Mouse (Mus musculus) forebrain, embryonic 14.5 days (tissue): ENCODE data around the gene Ehd1. TPM values are rescaled to one million over a fixed set of nuclear protein-coding genes. Genes with fewer than 3 reads are reported as not detected.
A peak's percentile ranks its signal among the peaks of the same experiment; 100 is the strongest.

Experiments used
- ATAC-seq: fragments of 200-750 bp; cut with Nextera tagmentation; 2 replicates; pipeline ENCODE4 v1.8.0; 2017; ENCODE audit warnings: mild to moderate bottlenecking, moderate library complexity
- DNase-seq: peaks from one replicate; pipeline ENCODE4 v3.0.0-alpha.2; 2015; ENCODE audit warnings: low spot score
- H3K27ac ChIP-seq: fragments of 300-500 bp; sonication (generic); 2 replicates; pipeline ENCODE4 v1.5.1; 2014; ENCODE audit warnings: low read depth, mild to moderate bottlenecking, control low read depth, low read length, moderate library complexity
- H3K27me3 ChIP-seq: fragments of 300-500 bp; sonication (generic); replicated peaks from 2 replicates; pipeline ENCODE4 v1.6.1; 2014; ENCODE audit warnings: low read length, control low read depth, mixed read lengths; ENCODE audit not compliant: control insufficient read depth, insufficient read depth
- H3K36me3 ChIP-seq: fragments of 300-500 bp; sonication (generic); 2 replicates; pipeline ENCODE4 v1.6.1; 2014; ENCODE audit warnings: low read length, control low read depth; ENCODE audit not compliant: control insufficient read depth, insufficient read depth
- H3K4me1 ChIP-seq: fragments of 300-500 bp; sonication (generic); 2 replicates; pipeline ENCODE4 v1.6.1; 2014; ENCODE audit warnings: antibody characterized with exemption, low read length, control low read depth; ENCODE audit not compliant: control insufficient read depth, insufficient read depth
- H3K4me2 ChIP-seq: fragments of 300-500 bp; sonication (generic); 2 replicates; pipeline ENCODE4 v1.6.1; 2014; ENCODE audit warnings: mild to moderate bottlenecking, control low read depth, low read length
- H3K4me3 ChIP-seq: fragments of 300-500 bp; sonication (generic); 2 replicates; pipeline ENCODE4 v1.5.1; 2014; ENCODE audit warnings: low read depth, low read length, control low read depth
- H3K9ac ChIP-seq: fragments of 300-500 bp; sonication (generic); 2 replicates; pipeline ENCODE4 v1.6.1; 2014; ENCODE audit warnings: mild to moderate bottlenecking, low read length, control low read depth, moderate library complexity
- H3K9me3 ChIP-seq: fragments of 300-500 bp; sonication (generic); replicated peaks from 2 replicates; pipeline ENCODE4 v1.6.1; 2016; ENCODE audit warnings: low read length, control low read depth, mixed read lengths; ENCODE audit not compliant: control insufficient read depth
- WGBS: fragments of 180-500 bp; shearing (Covaris S2); extraction: QIAGEN DNeasy Blood & Tissue Kit; methylation state at CpG from one replicate; pipeline ENCODE4 v1.1.7; 2014; 5-methylcytosine and 5-hydroxymethylcytosine counted together
- polyA plus RNA-seq: library from polyadenylated mRNA; unstranded; fragments of >200 nt; fragmentation: Nextera tagmentation; extraction: Ambion mirVana; gene quantifications from 2 replicates; pipeline ENCODE4 v1.2.1, GENCODE M21; 2014

Ehd1 gene
- polyA plus RNA-seq, 1 experiment from 2014 or later: 71.3 TPM

DNA sequence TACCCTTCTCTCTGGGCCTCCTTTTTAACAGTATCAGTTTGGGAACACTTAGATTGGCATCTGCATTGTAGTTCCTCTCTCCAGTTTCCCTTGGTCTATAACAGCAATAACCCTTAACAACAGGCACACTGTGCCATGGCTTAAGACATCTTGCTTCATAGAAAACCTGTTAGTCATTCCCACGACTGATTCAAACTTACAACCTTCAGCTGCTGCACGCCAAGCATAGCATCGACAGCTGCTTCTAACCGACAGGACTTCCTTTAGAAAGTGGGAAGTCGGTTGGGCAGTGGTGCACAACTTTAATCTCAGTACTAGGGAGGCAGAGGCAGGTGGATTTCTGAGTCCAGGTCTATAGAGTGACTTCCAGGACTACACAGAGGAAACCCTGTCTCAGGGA, 54.7 kb downstream of the Ehd1 start:
- ATAC-seq (no peak), DNase-seq (no peak)
- Histone ChIP-seq H3K4me3 (no peak overlapping the region), H3K27ac (no peak overlapping the region), H3K9me3 (no peaks in the 10 kb centered on the region), H3K9ac (no peak overlapping the region), H3K4me1 (peaks cover 6% of the 10 kb centered on the region), H3K36me3 (no peaks in the 10 kb centered on the region), H3K4me2 (0 out of 2 replicates have a peak overlapping the region, but pooled peaks have one; percentile 28), H3K27me3 (no peaks in the 10 kb centered on the region)
- WGBS: 70% methylated on average over 5 of the region's 5 CpGs

DNA sequence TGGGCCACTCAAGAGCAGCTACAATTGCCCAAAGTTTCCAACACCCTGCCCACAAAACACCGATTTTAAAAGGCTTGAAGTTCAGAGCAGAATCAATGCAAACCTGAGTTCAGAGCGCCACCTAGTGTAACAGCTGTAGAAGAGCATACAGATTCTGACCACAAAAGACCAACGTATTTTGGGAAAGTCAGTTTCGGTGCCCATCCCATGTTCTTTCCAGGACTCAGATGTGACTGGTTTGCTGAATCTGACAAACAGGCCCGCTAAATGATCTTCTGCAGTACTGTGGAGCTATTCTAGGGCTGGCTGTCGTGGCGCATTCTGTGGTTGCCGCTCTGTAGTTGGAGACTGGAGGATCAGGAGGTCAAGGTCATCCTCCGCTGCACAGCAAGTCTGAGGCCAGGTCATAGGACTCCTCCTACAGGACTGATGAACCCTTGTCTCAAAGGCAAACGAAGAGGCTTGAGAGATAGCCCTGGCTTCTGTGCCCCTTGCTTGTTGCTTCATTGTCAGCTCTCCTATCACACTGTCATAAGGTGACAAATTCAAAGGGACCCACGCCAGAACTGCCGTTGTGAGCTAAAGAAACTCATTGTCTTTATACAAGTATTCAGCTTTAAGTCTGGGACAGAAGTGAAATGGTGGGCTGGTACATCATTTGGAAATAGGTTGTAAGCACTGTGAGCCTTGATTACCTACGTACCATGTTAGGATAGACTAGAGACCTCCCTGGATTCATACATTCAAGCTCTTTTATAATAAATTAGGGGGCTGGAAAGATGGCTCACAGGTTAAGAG, 55.4 kb downstream of the Ehd1 start:
- peak; percentile 86 for DNase-seq
- ATAC-seq: no peak
- peak overlapping the region; percentile 43; the same call in 1 of the 2 replicates for H3K9ac ChIP-seq
- H3K4me1 ChIP-seq: peaks cover 13% of the 10 kb centered on the region
- H3K27me3 ChIP-seq: no peaks in the 10 kb centered on the region
- no peaks in the 10 kb centered on the region for H3K9me3 ChIP-seq
- H3K4me3 ChIP-seq: no peak overlapping the region
- H3K27ac ChIP-seq: no peak overlapping the region
- H3K4me2 ChIP-seq: peak overlapping the region; percentile 28; the same call in 1 of the 2 replicates
- WGBS: 22% methylated on average over 13 of the region's 13 CpGs
- peaks cover under 1% of the 10 kb centered on the region; the same call in 1 of the 2 replicates for H3K36me3 ChIP-seq

DNA sequence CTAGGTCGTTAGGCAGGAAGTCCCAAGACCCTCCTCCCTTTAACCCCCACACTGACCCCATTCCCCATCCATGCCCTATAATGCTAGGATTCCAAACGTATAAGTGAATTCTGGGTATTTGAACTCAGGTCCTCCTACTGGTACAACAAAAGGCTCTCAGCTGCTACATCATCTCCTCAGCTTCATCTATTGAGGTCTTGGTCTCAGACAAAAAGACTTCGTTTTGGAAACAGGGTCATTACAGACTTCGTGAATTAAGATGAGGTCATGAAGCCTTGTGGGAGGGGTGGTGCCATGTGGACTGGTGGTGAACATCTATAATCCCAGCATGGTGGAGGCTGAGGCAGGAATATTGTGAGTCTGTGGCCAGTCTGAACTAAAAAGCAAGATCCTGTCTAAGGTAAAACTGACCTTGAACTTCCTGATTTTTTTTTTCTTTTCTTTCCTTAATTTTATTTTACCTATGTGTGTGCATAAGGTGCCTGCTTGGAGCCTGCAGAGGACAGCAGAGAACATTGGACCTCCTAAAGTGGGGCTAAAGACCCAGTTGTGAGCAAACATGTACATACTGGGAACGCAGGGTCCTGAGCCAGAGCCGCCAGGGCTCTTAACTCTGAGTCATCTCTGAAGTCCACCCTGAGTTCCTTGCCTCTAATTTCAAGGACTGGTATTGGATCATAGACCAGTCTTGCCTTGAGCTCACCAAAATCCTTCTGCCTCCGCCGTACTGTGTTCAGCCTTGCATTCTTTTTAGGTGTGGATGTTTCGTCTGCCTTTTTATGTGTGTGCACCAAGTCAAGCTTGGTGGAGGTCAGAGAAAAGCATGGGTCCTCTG, 57.5 kb downstream of the Ehd1 start:
- Histone ChIP-seq H3K27me3 (no peaks in the 10 kb centered on the region), H3K4me2 (peak overlapping the region; percentile 98), H3K4me3 (peak overlapping the region; percentile 83; the same call in 1 of the 2 replicates), H3K4me1 (peaks cover 15% of the 10 kb centered on the region), H3K9me3 (no peaks in the 10 kb centered on the region), H3K36me3 (peaks cover 21% of the 10 kb centered on the region), H3K27ac (peak overlapping the region; percentile 70; the same call in 1 of the 2 replicates), H3K9ac (peak overlapping the region; percentile 41; the same call in 1 of the 2 replicates)
- 57% methylated on average over 9 of the region's 9 CpGs for WGBS
- DNase-seq (no peak), ATAC-seq (no peak; the same call in 1 of the 2 replicates)

DNA sequence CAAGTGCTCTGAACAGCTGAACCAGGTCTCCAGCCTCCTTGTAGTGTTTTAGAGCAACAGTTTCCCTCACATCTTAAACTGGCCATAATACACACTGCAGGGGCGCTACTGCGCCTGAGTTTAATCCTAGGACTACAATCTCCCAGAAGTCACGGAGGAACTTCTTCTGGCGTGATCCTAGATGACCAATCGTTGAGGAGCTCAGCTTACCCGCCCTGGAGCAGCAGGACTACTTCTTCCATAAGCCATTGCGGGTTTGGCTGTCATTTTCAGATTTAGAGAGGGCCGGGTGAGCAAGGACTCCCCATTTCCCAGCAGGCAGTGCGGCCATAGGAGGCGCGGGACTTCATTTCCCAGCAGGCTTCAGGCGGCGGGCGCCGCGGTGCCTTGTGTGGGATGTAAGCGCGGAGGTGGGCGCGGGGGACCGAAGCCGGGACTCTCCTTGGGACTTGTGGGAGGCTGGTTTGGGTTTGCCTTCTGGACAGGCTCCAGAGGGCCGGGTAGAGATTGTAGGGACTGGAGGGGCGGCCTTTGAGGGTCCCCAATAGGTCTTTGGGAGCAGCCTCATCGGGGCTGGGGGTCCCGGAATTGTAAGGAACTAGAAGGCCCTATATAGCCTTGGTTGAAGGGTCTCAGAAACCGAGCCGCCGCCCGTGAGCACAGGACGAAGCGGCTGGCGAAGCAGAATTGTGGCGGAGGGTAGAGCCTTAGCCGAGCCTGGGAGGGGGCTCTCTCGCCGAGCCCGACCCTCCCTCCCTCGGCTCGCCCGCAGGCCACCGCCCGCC, 58.3 kb downstream of the Ehd1 start, which contains the start of gene Men1:
Gene Men1 (plus strand): TSS at position 307 of the 785 bp plus-strand sequence.
- no peaks in the 10 kb centered on the region for H3K27me3 ChIP-seq
- H3K27ac ChIP-seq: peak within 1 kb of the TSS; percentile 70
- WGBS: under 1% methylated on average over 35 of the region's 43 CpGs
- peaks cover 30% of the 10 kb centered on the region for H3K36me3 ChIP-seq
- H3K9me3 ChIP-seq: no peaks in the 10 kb centered on the region
- ATAC-seq (peak; percentile 96), DNase-seq (peak; percentile 99)
- peak within 1 kb of the TSS; percentile 98 for H3K4me2 ChIP-seq
- H3K4me3 ChIP-seq: peak within 1 kb of the TSS; percentile 83
- H3K9ac ChIP-seq: peak within 1 kb of the TSS; percentile 83
- peaks cover 15% of the 10 kb centered on the region for H3K4me1 ChIP-seq

DNA sequence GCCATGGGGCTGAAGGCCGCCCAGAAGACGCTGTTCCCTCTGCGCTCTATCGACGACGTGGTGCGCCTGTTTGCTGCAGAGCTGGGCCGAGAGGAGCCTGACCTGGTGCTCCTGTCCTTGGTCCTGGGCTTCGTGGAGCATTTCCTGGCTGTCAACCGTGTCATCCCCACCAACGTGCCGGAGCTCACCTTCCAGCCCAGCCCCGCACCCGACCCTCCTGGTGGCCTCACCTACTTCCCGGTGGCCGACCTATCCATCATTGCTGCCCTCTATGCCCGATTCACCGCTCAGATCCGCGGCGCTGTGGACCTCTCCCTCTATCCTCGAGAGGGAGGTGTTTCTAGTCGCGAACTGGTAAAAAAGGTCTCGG, 58.9 kb downstream of the Ehd1 start:
- DNase-seq (no peak), ATAC-seq (no peak)
- Histone ChIP-seq H3K9me3 (no peaks in the 10 kb centered on the region), H3K27ac (peak overlapping the region; percentile 40), H3K9ac (peak overlapping the region; percentile 83), H3K27me3 (no peaks in the 10 kb centered on the region), H3K4me2 (peak overlapping the region; percentile 98), H3K36me3 (peaks cover 35% of the 10 kb centered on the region), H3K4me1 (peaks cover 15% of the 10 kb centered on the region), H3K4me3 (peak overlapping the region; percentile 83)
- WGBS: 1% methylated on average over 25 of the region's 25 CpGs

DNA sequence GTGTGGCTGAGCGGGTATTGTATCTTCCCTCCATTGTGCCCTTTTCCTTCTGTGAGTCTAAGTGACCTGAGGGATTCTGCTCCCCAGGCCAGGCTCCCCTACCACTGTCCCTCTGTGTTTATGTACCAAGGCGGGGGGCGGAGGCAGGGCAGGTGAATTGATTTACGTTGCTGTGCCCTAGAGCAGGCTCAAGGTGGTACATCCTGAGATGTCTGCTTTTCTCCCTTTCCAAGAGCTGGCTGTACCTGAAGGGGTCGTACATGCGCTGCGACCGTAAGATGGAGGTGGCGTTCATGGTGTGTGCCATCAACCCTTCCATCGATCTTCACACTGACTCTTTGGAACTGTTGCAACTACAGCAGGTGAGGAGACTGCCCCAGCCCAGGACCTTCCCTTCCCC, 60.4 kb downstream of the Ehd1 start:
- WGBS: 93% methylated on average over 10 of the region's 10 CpGs

DNA sequence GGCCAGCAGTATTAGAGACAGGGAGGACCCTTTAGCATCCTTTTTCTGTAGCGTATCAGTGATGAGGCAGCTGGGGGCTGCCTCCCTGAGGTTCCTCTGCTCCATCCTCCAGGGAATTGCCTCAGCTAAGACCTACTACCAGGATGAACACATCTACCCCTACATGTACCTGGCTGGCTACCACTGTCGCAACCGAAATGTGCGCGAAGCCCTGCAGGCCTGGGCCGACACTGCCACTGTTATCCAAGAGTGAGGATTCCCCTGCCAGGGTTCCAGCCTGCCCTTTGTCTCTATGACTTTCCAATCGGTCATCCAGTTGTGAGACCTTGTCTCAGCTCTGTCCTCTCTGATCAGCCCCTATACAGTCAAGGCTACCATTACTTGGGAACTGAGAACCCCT, 61.6 kb downstream of the Ehd1 start:
- H3K4me3 ChIP-seq: no peak overlapping the region
- no peaks in the 10 kb centered on the region for H3K9me3 ChIP-seq
- peaks cover 19% of the 10 kb centered on the region for H3K4me1 ChIP-seq
- no peak overlapping the region for H3K27ac ChIP-seq
- no peaks in the 10 kb centered on the region for H3K27me3 ChIP-seq
- peaks cover 42% of the 10 kb centered on the region for H3K36me3 ChIP-seq
- ATAC-seq (no peak), DNase-seq (no peak)
- no peak overlapping the region for H3K4me2 ChIP-seq
- H3K9ac ChIP-seq: no peak overlapping the region
- 96% methylated on average over 7 of the region's 7 CpGs for WGBS

More for the DNA sequence above, 60.4 kb downstream of the Ehd1 start:
- no peaks in the 10 kb centered on the region for H3K9me3 ChIP-seq
- H3K27me3 ChIP-seq: no peaks in the 10 kb centered on the region
- H3K9ac ChIP-seq: peak overlapping the region; percentile 83; the same call in 1 of the 2 replicates
- no peak for DNase-seq
- H3K36me3 ChIP-seq: peaks cover 35% of the 10 kb centered on the region
- peak overlapping the region; percentile 83; the same call in 1 of the 2 replicates for H3K4me3 ChIP-seq
- peaks cover 19% of the 10 kb centered on the region for H3K4me1 ChIP-seq
- H3K27ac ChIP-seq: no peak overlapping the region
- ATAC-seq: no peak
- H3K4me2 ChIP-seq: peak overlapping the region; percentile 98

DNA sequence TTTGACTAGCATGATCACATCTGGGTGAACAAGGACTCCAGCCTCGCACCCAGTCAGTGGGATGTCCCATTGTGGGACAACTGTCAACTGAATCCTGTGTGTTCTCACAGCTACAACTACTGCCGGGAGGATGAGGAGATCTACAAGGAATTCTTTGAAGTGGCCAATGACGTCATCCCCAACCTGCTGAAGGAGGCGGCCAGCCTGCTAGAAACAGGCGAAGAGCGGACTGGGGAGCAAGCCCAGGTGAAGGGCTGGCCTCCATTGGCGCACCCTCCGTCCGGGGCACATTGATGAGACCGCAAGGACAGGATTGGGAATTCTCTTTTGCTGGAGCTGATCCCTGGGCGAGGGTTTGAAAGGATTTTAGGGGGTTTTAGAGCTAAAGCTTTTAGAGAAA, 62.2 kb downstream of the Ehd1 start:
- Histone ChIP-seq H3K27ac (no peak overlapping the region), H3K36me3 (peaks cover 47% of the 10 kb centered on the region), H3K9me3 (no peaks in the 10 kb centered on the region), H3K27me3 (no peaks in the 10 kb centered on the region), H3K4me1 (peaks cover 19% of the 10 kb centered on the region), H3K4me2 (no peak overlapping the region), H3K4me3 (no peak overlapping the region), H3K9ac (no peak overlapping the region)
- 89% methylated on average over 11 of the region's 11 CpGs for WGBS
- DNase-seq (no peak), ATAC-seq (no peak)
